Mouse (Mus musculus) spleen, postnatal 4 days (tissue): ENCODE data around the gene Gimap4.

ENCODE experiments used
- DNase-seq, 2 experiments: peaks; one replicate each; pipeline ENCODE4 v3.0.0; 2022; ENCODE audit warnings: low spot score in 2 of 2

The Gimap4 gene

GRCm38 (mm10) chr6:48684319-48684718 lies at the start of gene Gimap4:
Gene Gimap4 (plus strand): TSS chr6:48684549.
- no peak for DNase-seq

- DNase-seq, result no peak
Measured at GRCm38 (mm10) chr6:48635105-48635504, 49.2 kb upstream of the Gimap4 start.

- DNase-seq, result no peak
Measured at GRCm38 (mm10) chr6:48636515-48636914, 47.8 kb upstream of the Gimap4 start.

- no peak for DNase-seq
Measured at GRCm38 (mm10) chr6:48637811-48638500, 46.4 kb upstream of the Gimap4 start.

GRCm38 (mm10) chr6:48638553-48638952 lies 45.8 kb upstream of the Gimap4 start:
- DNase-seq, result no peak

GRCm38 (mm10) chr6:48641391-48641790 lies 43.0 kb upstream of the Gimap4 start:
- no peak for DNase-seq

GRCm38 (mm10) chr6:48642764-48643292 lies 41.5 kb upstream of the Gimap4 start:
- no peak for DNase-seq

GRCm38 (mm10) chr6:48645660-48646308 lies 38.6 kb upstream of the Gimap4 start:
- DNase-seq, result peak; percentile 64 to 84

- DNase-seq, result no peak
Measured at GRCm38 (mm10) chr6:48646309-48646690, 38.0 kb upstream of the Gimap4 start.

GRCm38 (mm10) chr6:48646995-48647394 lies 37.4 kb upstream of the Gimap4 start, which contains the start of gene Gimap8:
Gene Gimap8 (plus strand): TSS chr6:48647234.
- peak; percentile 65 to 76 for DNase-seq

GRCm38 (mm10) chr6:48647611-48648010 lies 36.7 kb upstream of the Gimap4 start:
- DNase-seq, result no peak

GRCm38 (mm10) chr6:48648779-48649178 lies 35.6 kb upstream of the Gimap4 start:
- no peak for DNase-seq

GRCm38 (mm10) chr6:48650041-48650440 lies 34.3 kb upstream of the Gimap4 start:
- DNase-seq, result no peak

- DNase-seq, result no peak
Measured at GRCm38 (mm10) chr6:48658721-48659120, 25.6 kb upstream of the Gimap4 start.

- no peak for DNase-seq
Measured at GRCm38 (mm10) chr6:48664750-48665149, 19.6 kb upstream of the Gimap4 start.

GRCm38 (mm10) chr6:48665471-48665870 lies 18.9 kb upstream of the Gimap4 start:
- no peak for DNase-seq

- DNase-seq, result no peak
Measured at GRCm38 (mm10) chr6:48666159-48666586, 18.2 kb upstream of the Gimap4 start.

GRCm38 (mm10) chr6:48668022-48668421 lies 16.3 kb upstream of the Gimap4 start:
- DNase-seq, result no peak

GRCm38 (mm10) chr6:48669446-48669969 lies 14.8 kb upstream of the Gimap4 start:
- no peak for DNase-seq

GRCm38 (mm10) chr6:48674291-48675058 lies 9.9 kb upstream of the Gimap4 start:
- DNase-seq, result no peak

- no peak for DNase-seq
Measured at GRCm38 (mm10) chr6:48675400-48675930, 8.9 kb upstream of the Gimap4 start.
